Mouse (Mus musculus) cerebellum, adult 9-11 months (tissue): Measurements from ENCODE around the gene Fam114a1.
A peak's percentile ranks its signal among the peaks of the same experiment; 100 is the strongest.

Source experiments
- DNase-seq: peaks from one replicate; pipeline ENCODE4 v3.0.0; 2022

Fam114a1 gene

GRCm38 (mm10) chr5:65063266-65063665 is 93.4 kb downstream of the Fam114a1 start:
- no peak for DNase-seq

GRCm38 (mm10) chr5:65068166-65068565 is 98.3 kb downstream of the Fam114a1 start:
- DNase-seq: no peak

- no peak for DNase-seq
These were observed 100.0 kb downstream of the Fam114a1 start for GRCm38 (mm10) chr5:65069872-65070271.

GRCm38 (mm10) chr5:65071689-65072118 is 101.8 kb downstream of the Fam114a1 start:
- no peak for DNase-seq

- no peak for DNase-seq
These were observed 103.4 kb downstream of the Fam114a1 start for GRCm38 (mm10) chr5:65073247-65073646.

- peak; percentile 44 for DNase-seq
These were observed 104.8 kb downstream of the Fam114a1 start for GRCm38 (mm10) chr5:65074693-65075092.

- DNase-seq: no peak
These were observed 106.2 kb downstream of the Fam114a1 start for GRCm38 (mm10) chr5:65076087-65076486.

- no peak for DNase-seq
These were observed 106.9 kb downstream of the Fam114a1 start for GRCm38 (mm10) chr5:65076748-65077147.

GRCm38 (mm10) chr5:65078081-65078480 is 108.2 kb downstream of the Fam114a1 start:
- no peak for DNase-seq

GRCm38 (mm10) chr5:65079881-65080280 is 110.0 kb downstream of the Fam114a1 start:
- no peak for DNase-seq

- no peak for DNase-seq
These were observed 112.0 kb downstream of the Fam114a1 start for GRCm38 (mm10) chr5:65081836-65082235.

- DNase-seq: no peak
These were observed 116.7 kb downstream of the Fam114a1 start for GRCm38 (mm10) chr5:65086522-65086921.

- DNase-seq: no peak
These were observed 119.8 kb downstream of the Fam114a1 start for GRCm38 (mm10) chr5:65089707-65090106.

- DNase-seq: no peak
These were observed 121.5 kb downstream of the Fam114a1 start for GRCm38 (mm10) chr5:65091184-65091858.
